Mouse (Mus musculus) heart, embryonic 12.5 days (tissue): ENCODE measurements around the gene Amph. TPM values are rescaled to one million over a fixed set of nuclear protein-coding genes. Genes with fewer than 3 reads are reported as not detected.
"Not testable (repeated sequence)": the region's sequence is repeated elsewhere in the genome, so short reads cannot be mapped to it uniquely, and the experiment has no call there.

Source experiments
- ATAC-seq: fragments of 200-750 bp; cut with Nextera tagmentation; 2 replicates; pipeline ENCODE4 v1.8.0; 2017; ENCODE audit warnings: moderate TSS enrichment, moderate library complexity; ENCODE audit not compliant: insufficient number of reproducible peaks, low FRiP score
- H3K27ac ChIP-seq: fragments of 300-500 bp; sonication (generic); 2 replicates; pipeline ENCODE4 v1.5.1; 2016; ENCODE audit warnings: mild to moderate bottlenecking, moderate library complexity; ENCODE audit not compliant: poor library complexity, severe bottlenecking
- H3K27me3 ChIP-seq: fragments of 300-500 bp; sonication (generic); replicated peaks from 2 replicates; pipeline ENCODE4 v1.6.1; 2016; ENCODE audit warnings: mild to moderate bottlenecking, moderate library complexity
- H3K36me3 ChIP-seq: fragments of 300-500 bp; sonication (generic); 2 replicates; pipeline ENCODE4 v1.6.1; 2016; ENCODE audit warnings: mild to moderate bottlenecking, moderate library complexity
- H3K4me1 ChIP-seq: fragments of 300-500 bp; sonication (generic); replicated peaks from 2 replicates; pipeline ENCODE4 v1.6.1; 2016; ENCODE audit warnings: mild to moderate bottlenecking
- H3K4me2 ChIP-seq: fragments of 300-500 bp; sonication (generic); 2 replicates; pipeline ENCODE4 v1.6.1; 2016; ENCODE audit warnings: mild to moderate bottlenecking, moderate library complexity
- H3K4me3 ChIP-seq: fragments of 300-500 bp; sonication (generic); 2 replicates; pipeline ENCODE4 v1.5.1; 2016; ENCODE audit warnings: mild to moderate bottlenecking
- H3K9ac ChIP-seq: fragments of 300-500 bp; sonication (generic); 2 replicates; pipeline ENCODE4 v1.6.1; 2016; ENCODE audit warnings: mild to moderate bottlenecking, moderate library complexity
- H3K9me3 ChIP-seq: fragments of 300-500 bp; sonication (generic); replicated peaks from 2 replicates; pipeline ENCODE4 v1.6.1; 2016; ENCODE audit warnings: mild to moderate bottlenecking, moderate library complexity
- WGBS: fragments of 180-500 bp; shearing (Covaris S2); methylation state at CpG from one replicate; pipeline ENCODE4 v1.1.7; 2016; 5-methylcytosine and 5-hydroxymethylcytosine counted together
- polyA plus RNA-seq: library from polyadenylated mRNA; unstranded; fragments of >200 nt; fragmentation: Nextera tagmentation; extraction: Ambion mirVana; gene quantifications from 2 replicates; pipeline ENCODE4 v1.2.1, GENCODE M21; 2016

Amph gene
- polyA plus RNA-seq = 1.6 TPM in 2 replicates

GRCm38 (mm10) chr13:18948171-18949028 lies at the start of gene Amph:
TSS of gene Amph (plus strand) at chr13:18948205.
- Histone ChIP-seq H3K4me2 (peak within 1 kb of the TSS; percentile 85), H3K4me3 (peak within 1 kb of the TSS; percentile 82), H3K27me3 (0 out of 2 replicates have a peak, but pooled peaks cover 9% of the 10 kb centered on the region), H3K27ac (no peak within 1 kb of the TSS), H3K9me3 (no peaks in the 10 kb centered on the region), H3K9ac (peak within 1 kb of the TSS; percentile 45), H3K4me1 (0 out of 2 replicates have a peak, but pooled peaks cover 4% of the 10 kb centered on the region), H3K36me3 (no peaks in the 10 kb centered on the region)
- under 1% methylated on average over 69 of the region's 70 CpGs for WGBS
- ATAC-seq = peak; percentile 77; the same call in 1 of the 2 replicates

- Histone ChIP-seq H3K4me1 (no peaks in the 10 kb centered on the region), H3K9ac (no peak overlapping the region), H3K4me2 (no peak overlapping the region), H3K27me3 (no peaks in the 10 kb centered on the region), H3K36me3 (no peaks in the 10 kb centered on the region), H3K9me3 (no peaks in the 10 kb centered on the region), H3K4me3 (no peak overlapping the region), H3K27ac (no peak overlapping the region)
- no peak for ATAC-seq
- WGBS = 88% methylated on average over 6 of the region's 6 CpGs
These were observed 44.4 kb upstream of the Amph start for GRCm38 (mm10) chr13:18903623-18904022.

GRCm38 (mm10) chr13:18914774-18915173 lies 33.2 kb upstream of the Amph start:
- no peak overlapping the region for H3K4me2 ChIP-seq
- no peak overlapping the region for H3K9ac ChIP-seq
- 73% methylated on average over 4 of the region's 4 CpGs for WGBS
- H3K4me1 ChIP-seq = 0 out of 2 replicates have a peak, but pooled peaks cover 2% of the 10 kb centered on the region
- no peak overlapping the region for H3K27ac ChIP-seq
- no peaks in the 10 kb centered on the region for H3K27me3 ChIP-seq
- H3K4me3 ChIP-seq = no peak overlapping the region
- H3K9me3 ChIP-seq = no peaks in the 10 kb centered on the region
- H3K36me3 ChIP-seq = no peaks in the 10 kb centered on the region
- ATAC-seq = no peak

DNA sequence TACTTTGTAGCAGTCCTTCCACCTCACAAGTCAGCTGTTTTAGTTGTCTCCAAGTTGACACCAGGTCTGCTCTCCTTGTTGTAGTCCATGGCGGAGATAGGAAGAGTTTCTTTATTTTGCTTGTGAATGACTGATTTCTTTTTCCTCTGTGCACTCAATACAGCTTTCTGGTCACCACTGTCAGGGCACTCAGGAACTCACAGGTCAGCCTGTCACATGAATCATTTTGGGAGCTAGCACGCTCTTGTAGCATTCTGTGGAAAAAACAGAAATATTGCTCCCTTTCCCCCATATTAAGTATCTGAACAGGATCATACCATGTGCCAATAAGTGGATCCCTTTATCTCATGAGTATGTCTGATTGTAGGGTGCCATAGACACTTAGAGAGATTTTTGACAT lies 14.8 kb upstream of the Amph start:
- H3K36me3 ChIP-seq, H3K4me3 ChIP-seq, H3K9ac ChIP-seq, H3K27ac ChIP-seq, ATAC-seq, H3K27me3 ChIP-seq, H3K4me1 ChIP-seq, H3K4me2 ChIP-seq, H3K9me3 ChIP-seq: not testable (repeated sequence)
- WGBS = 76% methylated on average over 1 of the region's 2 CpGs

DNA sequence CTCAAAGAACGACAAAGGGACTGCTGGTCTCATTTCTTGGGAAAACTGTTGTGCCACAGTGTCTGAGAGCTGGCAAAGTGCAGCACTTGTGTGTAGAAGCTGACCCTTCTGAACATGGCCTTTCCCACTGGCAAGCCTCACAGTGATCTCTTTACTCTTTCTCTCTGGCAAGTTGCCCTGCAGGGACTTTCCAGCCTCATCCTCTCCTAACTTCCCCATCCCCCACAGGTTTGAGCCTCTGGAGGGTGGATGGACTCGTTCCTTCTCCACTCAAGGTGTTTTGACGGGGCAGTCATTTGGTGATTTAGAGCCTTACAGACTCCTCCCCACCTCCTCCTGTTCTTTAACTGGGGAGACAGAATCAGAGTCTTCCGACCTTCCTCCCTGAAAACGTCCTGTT lies 319 bp upstream of the Amph start:
- no peaks in the 10 kb centered on the region for H3K36me3 ChIP-seq
- H3K4me1 ChIP-seq = 0 out of 2 replicates have a peak, but pooled peaks cover 4% of the 10 kb centered on the region
- 12% methylated on average over 5 of the region's 5 CpGs for WGBS
- no peak overlapping the region for H3K9ac ChIP-seq
- H3K27me3 ChIP-seq = 0 out of 2 replicates have a peak, but pooled peaks cover 9% of the 10 kb centered on the region
- H3K9me3 ChIP-seq = no peaks in the 10 kb centered on the region
- peak overlapping the region; percentile 82 for H3K4me3 ChIP-seq
- H3K27ac ChIP-seq = no peak overlapping the region
- H3K4me2 ChIP-seq = peak overlapping the region; percentile 85
- ATAC-seq = no peak

- peak overlapping the region; percentile 45 for H3K9ac ChIP-seq
- H3K4me1 ChIP-seq = 0 out of 2 replicates have a peak, but pooled peaks cover 4% of the 10 kb centered on the region
- H3K4me3 ChIP-seq = peak overlapping the region; percentile 82
- no peaks in the 10 kb centered on the region for H3K36me3 ChIP-seq
- WGBS = 15% methylated on average over 5 of the region's 5 CpGs
- H3K9me3 ChIP-seq = no peaks in the 10 kb centered on the region
- no peak overlapping the region for H3K27ac ChIP-seq
- ATAC-seq = no peak
- H3K27me3 ChIP-seq = 0 out of 2 replicates have a peak, but pooled peaks cover 9% of the 10 kb centered on the region
- H3K4me2 ChIP-seq = peak overlapping the region; percentile 85
These were observed 985 bp downstream of the Amph start for GRCm38 (mm10) chr13:18949029-18949350.

GRCm38 (mm10) chr13:18949626-18950200 lies 1.7 kb downstream of the Amph start:
- H3K4me2 ChIP-seq = peak overlapping the region; percentile 85; the same call in 1 of the 2 replicates
- H3K4me1 ChIP-seq = 0 out of 2 replicates have a peak, but pooled peaks cover 4% of the 10 kb centered on the region
- no peaks in the 10 kb centered on the region for H3K9me3 ChIP-seq
- no peak for ATAC-seq
- 0 out of 2 replicates have a peak, but pooled peaks cover 9% of the 10 kb centered on the region for H3K27me3 ChIP-seq
- H3K9ac ChIP-seq = no peak overlapping the region
- no peak overlapping the region for H3K27ac ChIP-seq
- H3K4me3 ChIP-seq = no peak overlapping the region
- no peaks in the 10 kb centered on the region for H3K36me3 ChIP-seq
- WGBS = 39% methylated on average over 11 of the region's 11 CpGs

DNA sequence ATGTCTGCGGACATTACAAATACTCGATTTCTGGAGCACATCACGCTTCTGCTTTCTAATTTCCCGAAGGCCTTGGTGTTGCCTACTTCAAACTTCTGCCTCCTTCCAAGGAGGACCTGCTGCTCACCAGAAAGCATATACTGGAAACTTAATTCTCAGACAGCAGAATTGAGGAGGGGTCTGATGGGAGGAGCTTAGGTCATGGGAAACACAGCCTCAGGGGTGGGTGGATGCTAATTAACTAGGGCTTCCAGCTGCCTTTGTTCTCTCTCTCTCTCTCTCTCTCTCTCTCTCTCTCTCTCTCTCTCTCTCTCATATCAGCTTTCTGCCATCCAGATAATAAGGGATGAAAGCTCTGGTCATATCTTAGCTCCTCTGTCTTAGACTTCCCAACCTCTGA lies 5.6 kb downstream of the Amph start:
- 82% methylated on average over 4 of the region's 4 CpGs for WGBS
- H3K36me3 ChIP-seq = no peaks in the 10 kb centered on the region
- ATAC-seq = no peak
- H3K27ac ChIP-seq = no peak overlapping the region
- H3K9me3 ChIP-seq = no peaks in the 10 kb centered on the region
- no peak overlapping the region for H3K9ac ChIP-seq
- H3K4me1 ChIP-seq = no peaks in the 10 kb centered on the region
- no peak overlapping the region for H3K4me3 ChIP-seq
- no peak overlapping the region for H3K4me2 ChIP-seq
- 0 out of 2 replicates have a peak, but pooled peaks cover 5% of the 10 kb centered on the region for H3K27me3 ChIP-seq

GRCm38 (mm10) chr13:18956065-18956913 lies 8.3 kb downstream of the Amph start:
- Histone ChIP-seq H3K4me1 (no peaks in the 10 kb centered on the region), H3K4me3 (no peak overlapping the region), H3K27ac (no peak overlapping the region), H3K9me3 (no peaks in the 10 kb centered on the region), H3K27me3 (no peaks in the 10 kb centered on the region), H3K9ac (no peak overlapping the region), H3K4me2 (no peak overlapping the region), H3K36me3 (no peaks in the 10 kb centered on the region)
- WGBS = 76% methylated on average over 11 of the region's 11 CpGs
- no peak for ATAC-seq

DNA sequence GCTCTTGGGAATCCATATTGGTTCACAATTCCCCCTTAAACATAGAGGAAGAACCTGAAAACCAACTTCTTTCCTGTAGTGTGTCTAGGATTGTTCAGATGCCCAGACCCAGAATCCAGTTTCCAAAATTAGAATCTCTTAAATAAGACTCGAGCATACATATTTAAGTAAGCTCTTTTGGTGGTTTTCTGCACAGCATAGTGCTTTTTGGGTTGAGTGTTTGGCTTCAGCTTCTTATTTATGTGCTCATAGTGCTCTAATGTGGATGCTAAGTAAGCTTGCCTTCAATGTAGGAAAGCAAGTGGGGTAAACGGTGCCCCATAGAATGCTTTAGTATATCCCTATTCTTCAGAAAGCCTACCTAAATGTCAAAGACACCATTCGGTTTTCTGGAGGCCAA lies 9.0 kb downstream of the Amph start:
- H3K4me2 ChIP-seq = no peak overlapping the region
- H3K9ac ChIP-seq = no peak overlapping the region
- H3K4me1 ChIP-seq = no peaks in the 10 kb centered on the region
- H3K27me3 ChIP-seq = no peaks in the 10 kb centered on the region
- WGBS = 71% methylated on average over 3 of the region's 3 CpGs
- no peak overlapping the region for H3K27ac ChIP-seq
- no peak for ATAC-seq
- H3K36me3 ChIP-seq = no peaks in the 10 kb centered on the region
- H3K4me3 ChIP-seq = no peak overlapping the region
- H3K9me3 ChIP-seq = no peaks in the 10 kb centered on the region

DNA sequence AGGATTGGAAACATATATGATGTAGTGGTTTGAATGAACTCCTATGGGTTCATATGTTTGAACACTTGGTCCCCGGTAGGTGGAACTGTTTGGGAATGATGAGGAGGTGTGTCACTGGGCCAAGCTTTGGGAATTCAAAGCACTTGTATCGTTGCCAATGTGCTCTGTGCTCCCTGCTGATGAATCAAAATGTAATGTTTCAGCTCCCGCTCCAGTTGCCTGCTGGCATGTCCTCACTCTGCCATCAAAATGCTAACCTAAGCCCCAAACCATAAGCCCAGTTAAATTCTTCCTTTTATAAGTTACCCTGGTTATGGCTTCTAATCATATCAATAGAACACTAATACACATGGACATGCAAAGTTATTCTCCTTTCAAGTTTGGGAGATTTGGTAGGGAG lies 24.6 kb downstream of the Amph start:
- 77% methylated on average over 3 of the region's 3 CpGs for WGBS
- H3K27ac ChIP-seq = no peak overlapping the region

More for the DNA sequence above, 24.6 kb downstream of the Amph start:
- H3K9me3 ChIP-seq = no peaks in the 10 kb centered on the region
- no peak for ATAC-seq
- H3K4me1 ChIP-seq = no peaks in the 10 kb centered on the region
- H3K4me2 ChIP-seq = no peak overlapping the region
- no peaks in the 10 kb centered on the region for H3K27me3 ChIP-seq
- no peak overlapping the region for H3K9ac ChIP-seq
- H3K4me3 ChIP-seq = no peak overlapping the region
- no peaks in the 10 kb centered on the region for H3K36me3 ChIP-seq
